Mouse (Mus musculus) frontal cortex, postnatal 10 days (tissue): ENCODE results near the gene Cfap61.
A peak's percentile ranks its signal among the peaks of the same experiment; 100 is the strongest.

ENCODE experiments used
- DNase-seq, 2 experiments: peaks; one replicate each; pipeline ENCODE4 v3.0.0; 2022; ENCODE audit warnings: low spot score in 2 of 2, mixed read lengths in 1 of 2

Cfap61 gene

GRCm38 (mm10) chr2:146147801-146148200, 213.2 kb downstream of the Cfap61 start:
- no peak for DNase-seq

- no peak for DNase-seq
Measured at GRCm38 (mm10) chr2:146149206-146149974, 214.8 kb downstream of the Cfap61 start.

- no peak for DNase-seq
Measured at GRCm38 (mm10) chr2:146168017-146168803, 233.6 kb downstream of the Cfap61 start.

- no peak for DNase-seq
Measured at GRCm38 (mm10) chr2:146169492-146169891, 234.9 kb downstream of the Cfap61 start.

GRCm38 (mm10) chr2:146172106-146172505, 237.5 kb downstream of the Cfap61 start:
- DNase-seq, result no peak

GRCm38 (mm10) chr2:146174173-146174572, 239.6 kb downstream of the Cfap61 start:
- DNase-seq, result peak in 1 of 2 experiments; percentile 32

- DNase-seq, result no peak
Measured at GRCm38 (mm10) chr2:146178718-146179117, 244.1 kb downstream of the Cfap61 start.

GRCm38 (mm10) chr2:146183830-146184793, 249.5 kb downstream of the Cfap61 start:
- DNase-seq, result no peak

GRCm38 (mm10) chr2:146196126-146196525, 261.5 kb downstream of the Cfap61 start:
- no peak for DNase-seq

- no peak for DNase-seq
Measured at GRCm38 (mm10) chr2:146197947-146198346, 263.4 kb downstream of the Cfap61 start.

- DNase-seq, result no peak
Measured at GRCm38 (mm10) chr2:146210968-146211367, 276.4 kb downstream of the Cfap61 start.

- peak in 1 of 2 experiments; percentile 28 for DNase-seq
Measured at GRCm38 (mm10) chr2:146214715-146215114, 280.1 kb downstream of the Cfap61 start.

GRCm38 (mm10) chr2:146216111-146217064, 281.8 kb downstream of the Cfap61 start:
- no peak for DNase-seq

GRCm38 (mm10) chr2:146217227-146217980, 282.8 kb downstream of the Cfap61 start:
- DNase-seq, result no peak

- no peak for DNase-seq
Measured at GRCm38 (mm10) chr2:146218161-146218691, 283.6 kb downstream of the Cfap61 start.

- DNase-seq, result no peak
Measured at GRCm38 (mm10) chr2:146218881-146219535, 284.4 kb downstream of the Cfap61 start.

GRCm38 (mm10) chr2:146219791-146220190, 285.2 kb downstream of the Cfap61 start:
- DNase-seq, result no peak

GRCm38 (mm10) chr2:146220591-146221075, 286.0 kb downstream of the Cfap61 start:
- no peak for DNase-seq
